Comparison of ENCODE assay signal across 9 mouse cellular contexts in genomic region chr17:36869955-36870810, GRCm38 (mm10). TPM values are rescaled to one million over a fixed set of nuclear protein-coding genes. Genes with fewer than 3 reads are reported as not detected.
DNase-seq lines count a peak whose midpoint lies in the region; ATAC-seq and TF ChIP-seq lines count a peak whose summit lies in the region.
"Had no signal": no experiment of that assay in that cellular context is flagged by ENCODE, and none has a peak within 500 bp of the region (broad histone marks: within the 10 kb centered on the region; RNA-seq: fewer than 3 reads in every experiment).

No protein-coding gene starts in this region.

- WGBS in lung, embryonic 15.5 days: 57% methylated on average over 25 of the region's 25 CpGs
- WGBS in lung, adult 2 months: 57% methylated on average over 25 of the region's 25 CpGs
- 79% methylated on average over 25 of the region's 25 CpGs for WGBS in thymus, adult 2 months

- H3K9ac ChIP-seq in lung, embryonic 15.5 days: no peak overlapping the region

- TF ChIP-seq CTCF in lung, adult 2 months (IDR thresholded peaks at IDR 0.05; ENCODE audit: insufficient read depth, low read length): no peak
- no peak for TF ChIP-seq CTCF in thymus, adult 2 months (IDR thresholded peaks at IDR 0.05; ENCODE audit: borderline replicate concordance, control insufficient read depth, extremely low read depth, insufficient read depth, low read length, poor library complexity)

- H3K9me3 ChIP-seq in lung, embryonic 15.5 days: no peaks in the 10 kb centered on the region

- no peaks in the 10 kb centered on the region; the same call in 1 of the 2 replicates for H3K4me1 ChIP-seq in lung, embryonic 15.5 days
- no peaks in the 10 kb centered on the region for H3K4me1 ChIP-seq in lung, adult 2 months (ENCODE audit: control insufficient read depth, insufficient read depth, low read length)
- no peaks in the 10 kb centered on the region for H3K4me1 ChIP-seq in thymus, adult 2 months (replicated peaks; ENCODE audit: control insufficient read depth, insufficient read depth, low read length)

- H3K27me3 ChIP-seq in lung, embryonic 15.5 days: peaks cover 19% of the 10 kb centered on the region
- H3K27me3 ChIP-seq in thymus, adult 2 months (ENCODE audit: control insufficient read depth, insufficient read depth, low read length): peaks cover 10% of the 10 kb centered on the region; the same call in 1 of the 2 replicates

- no peak for TF ChIP-seq POLR2A in lung, adult 2 months (IDR thresholded peaks at IDR 0.05; ENCODE audit: borderline replicate concordance, extremely low read depth, low read depth, low read length)
- no peak for TF ChIP-seq POLR2A in thymus, adult 2 months (IDR thresholded peaks at IDR 0.05; ENCODE audit: control insufficient read depth, extremely low read depth, insufficient read depth, low read length, poor library complexity)

- H3K27ac ChIP-seq in lung, embryonic 15.5 days: no peak overlapping the region
- no peak overlapping the region for H3K27ac ChIP-seq in thymus, adult 2 months (ENCODE audit: control insufficient read depth, insufficient read depth, low read length)

- intact Hi-C loops in heart, postnatal 14 days (cut with DNase I): no loop called here

- H3K4me2 ChIP-seq in lung, embryonic 15.5 days: no peak overlapping the region

- peak; percentile 15 to 44 for DNase-seq in cerebellum, postnatal 25 days
- no peak for DNase-seq in cerebellum, postnatal 36 days
- DNase-seq in lung, adult 2 months: no peak
- peak; percentile 46 to 54 for DNase-seq in heart, postnatal 14 days
- peak; percentile 53 to 68 for DNase-seq in spleen, postnatal 36 days (ENCODE audit: low spot score in 2 of 2)
- DNase-seq in layer of hippocampus, adult 9-11 months: no peak
- DNase-seq in thymus, adult 2 months: no peak

- H3K4me3 ChIP-seq in lung, embryonic 15.5 days: 0 out of 2 replicates have a peak overlapping the region, but pooled peaks have one; percentile 7
- no peak overlapping the region for H3K4me3 ChIP-seq in lung, adult 2 months (replicated peaks; ENCODE audit: extremely low read depth, low read depth, low read length)
- H3K4me3 ChIP-seq in thymus, adult 2 months (ENCODE audit: control insufficient read depth, insufficient read depth, low read length): no peak overlapping the region

- no peaks in the 10 kb centered on the region for H3K36me3 ChIP-seq in lung, embryonic 15.5 days
- no peaks in the 10 kb centered on the region for H3K36me3 ChIP-seq in thymus, adult 2 months (ENCODE audit: control insufficient read depth, insufficient read depth, low read length)

- peak; percentile 44; the same call in 1 of the 2 replicates for ATAC-seq in lung, embryonic 15.5 days (ENCODE audit: borderline replicate concordance, extremely low read depth, low FRiP score, low TSS enrichment)

RNA-seq across cellular contexts. Expression of gene Trim10, which starts 0.8 kb away (rescaled TPM):
- 4.0 and 5.7 TPM in 2 replicates for polyA plus RNA-seq in lung, embryonic 15.5 days (2015; fragmentation: Nextera tagmentation; extraction: Ambion mirVana)
- polyA plus RNA-seq in lung, adult 2 months (2012; rRNA removed): 0.07 and 0.25 TPM in 2 replicates
- total RNA-seq in heart, postnatal 14 days (2021): 1 to 10 TPM; 2.0 to 2.5 TPM
- 0.09 TPM in 1 of 2 replicates, not detected in the other for polyA plus RNA-seq in thymus, adult 2 months (2012; rRNA removed)

RNA-seq across cellular contexts. Expression of gene Trim15, which starts 3.2 kb away (rescaled TPM):
- 0.14 and 0.21 TPM in 2 replicates for polyA plus RNA-seq in lung, embryonic 15.5 days (2015; fragmentation: Nextera tagmentation; extraction: Ambion mirVana)
- polyA plus RNA-seq in lung, adult 2 months (2012; rRNA removed): 0.14 and 0.30 TPM in 2 replicates
- total RNA-seq in heart, postnatal 14 days (2021): not detected
- 0.13 and 0.30 TPM in 2 replicates for polyA plus RNA-seq in thymus, adult 2 months (2012; rRNA removed)

RNA-seq across cellular contexts. Expression of gene Trim40, which starts 19.7 kb away (rescaled TPM):
- not detected in 2 replicates for polyA plus RNA-seq in lung, embryonic 15.5 days (2015; fragmentation: Nextera tagmentation; extraction: Ambion mirVana)
- polyA plus RNA-seq in lung, adult 2 months (2012; rRNA removed): 0.17 TPM in 2 replicates
- not detected for total RNA-seq in heart, postnatal 14 days (2021)
- 0.38 and 0.71 TPM in 2 replicates for polyA plus RNA-seq in thymus, adult 2 months (2012; rRNA removed)
- polyA plus RNA-seq: limb, embryonic 14.5 days had no signal

RNA-seq across cellular contexts. Expression of gene Trim31, which starts 27.7 kb away (rescaled TPM):
- polyA plus RNA-seq in lung, embryonic 15.5 days (2015; fragmentation: Nextera tagmentation; extraction: Ambion mirVana): 0.09 and 0.16 TPM in 2 replicates
- polyA plus RNA-seq in lung, adult 2 months (2012; rRNA removed): 0.10 TPM in 1 of 2 replicates, not detected in the other
- not detected for total RNA-seq in heart, postnatal 14 days (2021)
- polyA plus RNA-seq in thymus, adult 2 months (2012; rRNA removed): 0.31 and 0.38 TPM in 2 replicates
- polyA plus RNA-seq: limb, embryonic 14.5 days had no signal

RNA-seq across cellular contexts. Expression of gene Trim26, which starts 33.2 kb away (rescaled TPM):
- 39.2 and 43.6 TPM in 2 replicates for polyA plus RNA-seq in lung, embryonic 15.5 days (2015; fragmentation: Nextera tagmentation; extraction: Ambion mirVana)
- polyA plus RNA-seq in lung, adult 2 months (2012; rRNA removed): 34.5 and 48.7 TPM in 2 replicates
- 10 to 100 TPM; 20.6 to 23.4 TPM for total RNA-seq in heart, postnatal 14 days (2021)
- polyA plus RNA-seq in thymus, adult 2 months (2012; rRNA removed): 32.0 and 39.9 TPM in 2 replicates

Comparison
In these comparisons a context has a peak if more than half of its experiments do, and no peak if none do; other contexts are left out.
1. DNase-seq: peak in cerebellum, postnatal 25 days (2 of 2), heart, postnatal 14 days (2 of 2) and spleen, postnatal 36 days (2 of 2); none in cerebellum, postnatal 36 days (0 of 2), lung, adult 2 months (single experiment), layer of hippocampus, adult 9-11 months (single experiment) and thymus, adult 2 months (single experiment).